Mouse (Mus musculus) megakaryocyte, embryonic 14.5 days (primary cell): Measurements from ENCODE around the gene Cyb5rl.

Experiments used
- FLI1 ChIP-seq: IDR thresholded peaks from 2 replicates; pipeline ENCODE4 v1.6.1; 2012; ENCODE audit warnings: low read length, inconsistent platforms, mixed read lengths
- GATA1 ChIP-seq: IDR thresholded peaks from 3 replicates; pipeline ENCODE4 v1.6.1; 2012; ENCODE audit warnings: mixed read lengths, low read length, inconsistent platforms, borderline replicate concordance

GRCm38 (mm10) chr4:107121165-107121943 is 54.6 kb downstream of the Cyb5rl start:
- no peak for TF ChIP-seq GATA1
- no peak for TF ChIP-seq FLI1
